Comparison of ENCODE assay signal across 32 mouse cellular contexts in genomic region chrX:7859191-7859753, GRCm38 (mm10). TPM values are rescaled to one million over a fixed set of nuclear protein-coding genes. Genes with fewer than 3 reads are reported as not detected.
DNase-seq lines count a peak whose midpoint lies in the region; ATAC-seq and TF ChIP-seq lines count a peak whose summit lies in the region.
"Had no signal": no experiment of that assay in that cellular context is flagged by ENCODE, and none has a peak within 500 bp of the region (broad histone marks: within the 10 kb centered on the region; RNA-seq: fewer than 3 reads in every experiment).

No protein-coding gene starts in this region.

- 0 out of 2 replicates have a peak, but pooled peaks have one; percentile 25 for ATAC-seq in erythroid progenitor cell, adult 5-6 weeks (replicated peaks; ENCODE audit: low FRiP score, poor library complexity, severe bottlenecking)
- ATAC-seq in intestine, postnatal 0 days: peak; percentile 33
- ATAC-seq in megakaryocyte, adult 5-6 weeks (ENCODE audit: poor library complexity, severe bottlenecking): peak; percentile 56
- no peak for ATAC-seq in forebrain, embryonic 16.5 days
- ATAC-seq: forebrain, embryonic 13.5 days; midbrain, embryonic 13.5 days; Patski had no signal

- peak overlapping the region; percentile 84 for H3K27ac ChIP-seq in CH12.LX (ENCODE audit: insufficient read depth, low read depth)
- no peak overlapping the region for H3K27ac ChIP-seq in intestine, postnatal 0 days (ENCODE audit: low read depth, low read length)
- H3K27ac ChIP-seq in forebrain, embryonic 16.5 days (ENCODE audit: low read length): no peak overlapping the region
- H3K27ac ChIP-seq: forebrain, embryonic 13.5 days; heart, embryonic 10.5 days; heart, embryonic 15.5 days; hindbrain, embryonic 12.5 days; kidney, embryonic 15.5 days; limb, embryonic 12.5 days; midbrain, embryonic 13.5 days; stomach, embryonic 15.5 days had no signal

- no peak for TF ChIP-seq RAD21 in CH12.LX (IDR thresholded peaks at IDR 0.05; ENCODE audit: low read depth, low read length)

- no peak overlapping the region for H3K4me3 ChIP-seq in CH12.LX (replicated peaks in 1 of 3; ENCODE audit: low read depth in 2 of 3, low read length in 2 of 3, poor library complexity in 1 of 3)
- H3K4me3 ChIP-seq in intestine, postnatal 0 days (ENCODE audit: low read depth, low read length): no peak overlapping the region
- no peak overlapping the region for H3K4me3 ChIP-seq in forebrain, embryonic 16.5 days (replicated peaks; ENCODE audit: low read length)
- H3K4me3 ChIP-seq: erythroblast, embryonic 14.5 days; forebrain, embryonic 13.5 days; heart, embryonic 10.5 days; heart, embryonic 15.5 days; hindbrain, embryonic 12.5 days; kidney, embryonic 15.5 days; limb, embryonic 12.5 days; midbrain, embryonic 13.5 days; stomach, embryonic 15.5 days had no signal

- TF ChIP-seq EP300 in CH12.LX (IDR thresholded peaks at IDR 0.05; ENCODE audit: low read length): 0 out of 2 replicates have a peak, but pooled peaks have one; percentile 9

- in situ Hi-C loops in CH12.LX (cut with MboI; ENCODE audit: low pct_ligation_motif_present, low pct_unique_long_range_greater_than_20kb, low sequenced_read_pairs): no loop called here

- H3K9me3 ChIP-seq in CH12.LX (replicated peaks; ENCODE audit: low read length): no peaks in the 10 kb centered on the region
- no peaks in the 10 kb centered on the region for H3K9me3 ChIP-seq in intestine, postnatal 0 days (ENCODE audit: control insufficient read depth)
- no peaks in the 10 kb centered on the region for H3K9me3 ChIP-seq in forebrain, embryonic 16.5 days (ENCODE audit: control insufficient read depth, low read length)
- H3K9me3 ChIP-seq: forebrain, embryonic 13.5 days; heart, embryonic 10.5 days; heart, embryonic 15.5 days; hindbrain, embryonic 12.5 days; kidney, embryonic 15.5 days; limb, embryonic 12.5 days; midbrain, embryonic 13.5 days; stomach, embryonic 15.5 days had no signal

- intact Hi-C loops in left cerebral cortex, postnatal 14 days (cut with DNase I): no loop called here

- peaks cover 36% of the 10 kb centered on the region for H3K79me2 ChIP-seq in CH12.LX (replicated peaks; ENCODE audit: control insufficient read depth, extremely low read depth, insufficient read depth, poor library complexity, severe bottlenecking)

- H3K4me2 ChIP-seq in CH12.LX (ENCODE audit: insufficient read depth, low read depth, poor library complexity, severe bottlenecking): peak overlapping the region; percentile 56
- no peak overlapping the region for H3K4me2 ChIP-seq in intestine, postnatal 0 days (replicated peaks; ENCODE audit: low read depth)
- no peak overlapping the region for H3K4me2 ChIP-seq in forebrain, embryonic 16.5 days (ENCODE audit: low read length)
- H3K4me2 ChIP-seq: forebrain, embryonic 13.5 days; heart, embryonic 15.5 days; hindbrain, embryonic 12.5 days; kidney, embryonic 15.5 days; limb, embryonic 12.5 days; midbrain, embryonic 13.5 days; stomach, embryonic 15.5 days had no signal

- no peak for DNase-seq in CH12.LX (ENCODE audit: extremely low read depth)
- DNase-seq in lung, adult 18-20 months: no peak
- DNase-seq in spleen, postnatal 36 days (ENCODE audit: low spot score in 2 of 2): no peak
- no peak for DNase-seq in left cerebral cortex, postnatal 14 days (ENCODE audit: low spot score in 2 of 2)
- DNase-seq: adrenal gland, postnatal 10 days; B cell, adult 2 months; cerebellum, adult 11-12 months; cerebellum, adult 9-11 months; gastrocnemius, postnatal 14 days; heart, adult 11 months; kidney, adult 18-20 months; kidney, postnatal 25 days; lung, adult 2 months; retina, postnatal 1 day; right cerebral cortex, postnatal 14 days; thymus, adult 18-20 months; thymus, postnatal 25 days had no signal

- H3K36me3 ChIP-seq in CH12.LX (replicated peaks in 1 of 2; ENCODE audit: control insufficient read depth in 1 of 2, insufficient read depth in 1 of 2, low read length in 1 of 2): peaks cover 11 to 18% of the 10 kb centered on the region in 2 experiments
- no peaks in the 10 kb centered on the region for H3K36me3 ChIP-seq in intestine, postnatal 0 days (ENCODE audit: control insufficient read depth, insufficient read depth)
- no peaks in the 10 kb centered on the region for H3K36me3 ChIP-seq in forebrain, embryonic 16.5 days (ENCODE audit: control insufficient read depth, insufficient read depth)
- H3K36me3 ChIP-seq: heart, embryonic 15.5 days; hindbrain, embryonic 12.5 days; stomach, embryonic 15.5 days had no signal

- no peaks in the 10 kb centered on the region for H3K27me3 ChIP-seq in CH12.LX (replicated peaks)
- H3K27me3 ChIP-seq in intestine, postnatal 0 days (replicated peaks; ENCODE audit: control insufficient read depth, insufficient read depth, low read length): no peaks in the 10 kb centered on the region
- no peaks in the 10 kb centered on the region for H3K27me3 ChIP-seq in forebrain, embryonic 16.5 days (replicated peaks; ENCODE audit: control insufficient read depth, insufficient read depth, low read length)
- H3K27me3 ChIP-seq: forebrain, embryonic 13.5 days; heart, embryonic 15.5 days; hindbrain, embryonic 12.5 days; kidney, embryonic 15.5 days; limb, embryonic 12.5 days; midbrain, embryonic 13.5 days; stomach, embryonic 15.5 days had no signal

- dilution Hi-C loops in CH12.LX (cut with MboI; ENCODE audit: extremely low pct_ligation_motif_present, extremely low pct_unique_long_range_greater_than_20kb, low sequenced_read_pairs): no loop called here

- 60% methylated on average over 3 of the region's 3 CpGs for WGBS in intestine, postnatal 0 days
- 86% methylated on average over 3 of the region's 3 CpGs for WGBS in forebrain, embryonic 16.5 days

- H3K9ac ChIP-seq in CH12.LX (ENCODE audit: insufficient read depth, low read depth): peak overlapping the region; percentile 33; the same call in 1 of the 2 replicates
- no peak overlapping the region for H3K9ac ChIP-seq in intestine, postnatal 0 days (ENCODE audit: low read depth, low read length)
- no peak overlapping the region for H3K9ac ChIP-seq in forebrain, embryonic 16.5 days (replicated peaks; ENCODE audit: low read depth, low read length)
- H3K9ac ChIP-seq: forebrain, embryonic 13.5 days; heart, embryonic 15.5 days; hindbrain, embryonic 12.5 days; kidney, embryonic 15.5 days; limb, embryonic 12.5 days; midbrain, embryonic 13.5 days; stomach, embryonic 15.5 days had no signal

- TF ChIP-seq POLR2A in CH12.LX (IDR thresholded peaks at IDR 0.05; ENCODE audit: low read depth, low read length): no peak

- TF ChIP-seq CTCF in CH12.LX (conservative IDR thresholded peaks at IDR 0.05 in 1 of 2, IDR thresholded peaks at IDR 0.05 in 1 of 2; ENCODE audit: low read depth in 2 of 2, low read length in 2 of 2): no peak
- no peak for TF ChIP-seq CTCF in intestine, postnatal 0 days (IDR thresholded peaks at IDR 0.05; ENCODE audit: low read depth)

- H3K4me1 ChIP-seq in CH12.LX (ENCODE audit: control insufficient read depth in 1 of 2, insufficient read depth in 2 of 2): peaks cover 14 to 49% of the 10 kb centered on the region in 2 experiments
- H3K4me1 ChIP-seq in intestine, postnatal 0 days (replicated peaks; ENCODE audit: control insufficient read depth, insufficient read depth, low read length): no peaks in the 10 kb centered on the region
- no peaks in the 10 kb centered on the region for H3K4me1 ChIP-seq in forebrain, embryonic 16.5 days (replicated peaks; ENCODE audit: control insufficient read depth, insufficient read depth, low read length)
- H3K4me1 ChIP-seq: forebrain, embryonic 13.5 days; heart, embryonic 10.5 days; heart, embryonic 15.5 days; hindbrain, embryonic 12.5 days; kidney, embryonic 15.5 days; limb, embryonic 12.5 days; midbrain, embryonic 13.5 days; stomach, embryonic 15.5 days had no signal

RNA-seq across cellular contexts. Expression of gene Otud5, which starts 18.1 kb away (rescaled TPM):
- total RNA-seq in CH12.LX (2012; rRNA removed): 46.6 and 67.8 TPM in 2 replicates
- 58.0 and 61.5 TPM in 2 replicates for total RNA-seq in CH12.LX (2014; rRNA removed)
- 92.7 and 101 TPM in 2 replicates for polyA plus RNA-seq in CH12.LX (2012; ENCODE audit: insufficient read length, low read depth)
- 327 and 376 TPM in 2 replicates for total RNA-seq in erythroid progenitor cell, adult 5-6 weeks (2015; ENCODE audit: low replicate concordance)
- 471 and 476 TPM in 2 replicates for total RNA-seq in erythroid progenitor cell, adult 5-6 weeks (2017; ENCODE audit: low replicate concordance)
- polyA plus RNA-seq in intestine, postnatal 0 days (2015; fragmentation: Nextera tagmentation; extraction: Ambion mirVana): 21.0 and 22.8 TPM in 2 replicates
- total RNA-seq in megakaryocyte, adult 5-6 weeks (2015): 43.2 and 50.6 TPM in 2 replicates
- 70.2 and 73.0 TPM in 2 replicates for total RNA-seq in megakaryocyte, adult 5-6 weeks (2017)
- polyA plus RNA-seq in forebrain, embryonic 16.5 days (2015; fragmentation: Nextera tagmentation; extraction: Ambion mirVana): 49.9 and 54.1 TPM in 2 replicates
- 10 to 100 TPM; 61.1 to 68.2 TPM for total RNA-seq in left cerebral cortex, postnatal 14 days (2021)

RNA-seq across cellular contexts. Expression of gene Pim2, which starts 18.8 kb away (rescaled TPM):
- 102 and 177 TPM in 2 replicates for total RNA-seq in CH12.LX (2012; rRNA removed)
- total RNA-seq in CH12.LX (2014; rRNA removed): 91.7 and 119 TPM in 2 replicates
- 146 and 171 TPM in 2 replicates for polyA plus RNA-seq in CH12.LX (2012; ENCODE audit: insufficient read length, low read depth)
- 37.1 and 59.1 TPM in 2 replicates for total RNA-seq in erythroid progenitor cell, adult 5-6 weeks (2015; ENCODE audit: low replicate concordance)
- total RNA-seq in erythroid progenitor cell, adult 5-6 weeks (2017; ENCODE audit: low replicate concordance): 16.0 and 22.5 TPM in 2 replicates
- polyA plus RNA-seq in intestine, postnatal 0 days (2015; fragmentation: Nextera tagmentation; extraction: Ambion mirVana): 9.2 and 10.2 TPM in 2 replicates
- total RNA-seq in megakaryocyte, adult 5-6 weeks (2015): 4.7 and 8.6 TPM in 2 replicates
- total RNA-seq in megakaryocyte, adult 5-6 weeks (2017): 1.1 and 1.4 TPM in 2 replicates
- polyA plus RNA-seq in forebrain, embryonic 16.5 days (2015; fragmentation: Nextera tagmentation; extraction: Ambion mirVana): 16.9 and 22.4 TPM in 2 replicates
- total RNA-seq in left cerebral cortex, postnatal 14 days (2021): 10 to 100 TPM; 53.9 to 56.1 TPM

RNA-seq across cellular contexts. Expression of gene Slc35a2, which starts 24.6 kb away (rescaled TPM):
- total RNA-seq in CH12.LX (2012; rRNA removed): 28.8 and 30.6 TPM in 2 replicates
- total RNA-seq in CH12.LX (2014; rRNA removed): 15.2 and 21.2 TPM in 2 replicates
- 25.5 and 26.4 TPM in 2 replicates for polyA plus RNA-seq in CH12.LX (2012; ENCODE audit: insufficient read length, low read depth)
- 5.0 TPM in 1 of 2 replicates, not detected in the other for total RNA-seq in erythroid progenitor cell, adult 5-6 weeks (2015; ENCODE audit: low replicate concordance)
- total RNA-seq in erythroid progenitor cell, adult 5-6 weeks (2017; ENCODE audit: low replicate concordance): 1.4 and 9.8 TPM in 2 replicates
- 24.3 and 27.0 TPM in 2 replicates for polyA plus RNA-seq in intestine, postnatal 0 days (2015; fragmentation: Nextera tagmentation; extraction: Ambion mirVana)
- total RNA-seq in megakaryocyte, adult 5-6 weeks (2015): 6.4 and 9.8 TPM in 2 replicates
- total RNA-seq in megakaryocyte, adult 5-6 weeks (2017): 10.9 and 13.5 TPM in 2 replicates
- 39.4 and 46.0 TPM in 2 replicates for polyA plus RNA-seq in forebrain, embryonic 16.5 days (2015; fragmentation: Nextera tagmentation; extraction: Ambion mirVana)
- total RNA-seq in left cerebral cortex, postnatal 14 days (2021): 10 to 100 TPM; 46.3 to 56.3 TPM

RNA-seq across cellular contexts. Expression of gene Kcnd1, which starts 37.2 kb away (rescaled TPM):
- 0.38 and 0.51 TPM in 2 replicates for total RNA-seq in CH12.LX (2012; rRNA removed)
- 0.57 and 0.63 TPM in 2 replicates for total RNA-seq in CH12.LX (2014; rRNA removed)
- polyA plus RNA-seq in CH12.LX (2012; ENCODE audit: insufficient read length, low read depth): 3.1 and 3.4 TPM in 2 replicates
- total RNA-seq in erythroid progenitor cell, adult 5-6 weeks (2015; ENCODE audit: low replicate concordance): 0.84 and 1.8 TPM in 2 replicates
- total RNA-seq in erythroid progenitor cell, adult 5-6 weeks (2017; ENCODE audit: low replicate concordance): 0.68 and 3.6 TPM in 2 replicates
- polyA plus RNA-seq in intestine, postnatal 0 days (2015; fragmentation: Nextera tagmentation; extraction: Ambion mirVana): 0.60 and 0.68 TPM in 2 replicates
- total RNA-seq in megakaryocyte, adult 5-6 weeks (2015): 0.39 and 0.49 TPM in 2 replicates
- 0.20 and 0.29 TPM in 2 replicates for total RNA-seq in megakaryocyte, adult 5-6 weeks (2017)
- polyA plus RNA-seq in forebrain, embryonic 16.5 days (2015; fragmentation: Nextera tagmentation; extraction: Ambion mirVana): 2.8 and 4.0 TPM in 2 replicates
- 1 to 10 TPM; 9.7 TPM for total RNA-seq in left cerebral cortex, postnatal 14 days (2021)
- total RNA-seq: monocyte, adult 5-6 weeks had no signal

RNA-seq across cellular contexts. Expression of gene Pqbp1, which starts 39.8 kb away (rescaled TPM):
- total RNA-seq in CH12.LX (2012; rRNA removed) (94.3 and 103 TPM in 2 replicates), CH12.LX (2014; rRNA removed) (96.6 and 101 TPM in 2 replicates)
- 119 and 130 TPM in 2 replicates for polyA plus RNA-seq in CH12.LX (2012; ENCODE audit: insufficient read length, low read depth)
- 23.1 and 24.9 TPM in 2 replicates for total RNA-seq in erythroid progenitor cell, adult 5-6 weeks (2015; ENCODE audit: low replicate concordance)
- 33.5 and 85.4 TPM in 2 replicates for total RNA-seq in erythroid progenitor cell, adult 5-6 weeks (2017; ENCODE audit: low replicate concordance)
- 63.1 and 64.3 TPM in 2 replicates for polyA plus RNA-seq in intestine, postnatal 0 days (2015; fragmentation: Nextera tagmentation; extraction: Ambion mirVana)
- 25.6 and 29.8 TPM in 2 replicates for total RNA-seq in megakaryocyte, adult 5-6 weeks (2015)
- total RNA-seq in megakaryocyte, adult 5-6 weeks (2017): 116 and 123 TPM in 2 replicates
- polyA plus RNA-seq in forebrain, embryonic 16.5 days (2015; fragmentation: Nextera tagmentation; extraction: Ambion mirVana): 218 and 223 TPM in 2 replicates
- total RNA-seq in left cerebral cortex, postnatal 14 days (2021): 10 to 100 TPM; 79.9 to 80.4 TPM

Comparison
In these comparisons a context has a peak if more than half of its experiments do, and no peak if none do; other contexts are left out.
1. RNA of gene Otud5, which starts 18.1 kb away (total RNA-seq): 327 to 476 TPM in erythroid progenitor cell, adult 5-6 weeks; 43.2 to 73.0 TPM in megakaryocyte, adult 5-6 weeks, 61.1 to 68.2 TPM in left cerebral cortex, postnatal 14 days and 46.6 to 67.8 TPM in CH12.LX; every median in the first group is over 4 times any median in the second.